Mouse (Mus musculus) kidney, adult 8-10 months (tissue): Measurements from ENCODE around the gene Ddx4.
A peak's percentile ranks its signal among the peaks of the same experiment; 100 is the strongest.

Experiments used
- DNase-seq, 2 experiments: peaks; one replicate each; pipeline ENCODE4 v3.0.0; 2022

Ddx4 gene

DNA sequence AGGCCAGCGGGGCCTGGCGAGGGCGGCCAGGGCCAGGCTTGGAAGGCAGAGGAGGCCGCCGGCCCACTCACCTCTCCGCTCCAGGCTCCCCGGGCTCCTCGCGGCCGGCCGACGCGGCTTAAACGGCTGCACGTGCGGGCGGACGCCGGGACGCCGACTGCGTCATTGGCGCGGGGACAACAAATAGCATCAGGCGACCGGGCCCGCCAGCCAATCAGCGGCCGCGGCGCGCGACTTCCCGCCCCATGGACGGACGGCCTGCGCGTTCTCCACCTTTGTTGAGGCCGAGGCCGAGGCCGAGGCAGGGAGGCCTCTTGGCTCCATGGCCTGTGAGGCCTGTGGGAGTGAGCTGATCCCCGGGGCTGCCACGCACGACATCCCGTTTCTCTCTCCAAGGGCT is at the start of gene Ddx4:
Gene Ddx4 (minus strand): TSS at position 271 of the 400 bp plus-strand sequence.
- DNase-seq: no peak

DNA sequence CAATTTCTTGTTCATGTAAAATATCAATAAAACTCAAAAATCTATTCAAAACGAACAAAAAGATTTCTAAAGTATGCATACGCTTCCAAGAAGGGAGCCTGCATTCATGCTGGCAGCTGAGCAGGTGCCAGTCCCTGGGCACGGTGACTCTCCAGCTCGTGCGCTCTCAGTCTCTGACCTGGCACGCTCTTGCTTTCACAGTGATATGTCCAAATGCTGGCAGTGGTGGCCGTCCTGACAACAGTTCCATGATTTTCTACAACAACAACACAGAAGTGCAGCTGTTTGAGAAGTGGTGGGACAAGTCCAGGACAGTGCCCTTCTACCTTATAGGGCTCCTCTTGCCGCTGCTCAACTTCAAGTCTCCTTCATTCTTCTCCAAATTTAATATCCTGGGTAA is 49.0 kb upstream of the Ddx4 start:
- DNase-seq: no peak

DNA sequence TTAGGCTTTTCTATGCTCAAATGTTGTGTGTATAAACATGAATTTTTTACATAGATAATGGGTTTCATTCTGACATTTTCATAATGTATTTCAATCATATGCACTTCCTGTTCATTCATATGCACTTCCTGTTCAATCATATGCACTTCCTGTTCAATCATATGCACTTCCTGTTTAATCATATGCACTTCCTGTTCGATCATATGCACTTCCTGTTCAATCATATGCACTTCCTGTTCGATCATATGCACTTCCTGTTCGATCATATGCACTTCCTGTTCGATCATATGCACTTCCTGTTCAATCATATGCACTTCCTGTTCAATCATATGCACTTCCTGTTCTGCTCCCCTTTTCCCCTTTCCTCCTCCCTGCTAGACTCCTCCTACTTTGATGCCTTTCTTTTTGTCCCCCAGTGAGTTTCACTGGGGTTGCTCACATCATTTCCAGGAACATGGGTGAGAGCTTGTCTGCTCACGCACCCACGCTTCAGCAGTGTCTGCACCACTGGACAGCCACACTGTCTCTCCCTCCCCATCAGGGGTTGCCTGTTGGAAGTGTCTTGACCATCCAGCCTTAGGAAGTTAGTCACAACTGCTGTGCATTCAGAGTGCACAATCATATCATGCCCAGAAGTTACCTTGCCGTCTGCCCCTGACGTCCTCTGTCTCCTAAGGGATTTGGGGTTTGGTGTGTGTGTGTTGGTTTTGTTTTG is 43.4 kb upstream of the Ddx4 start:
- no peak for DNase-seq

DNA sequence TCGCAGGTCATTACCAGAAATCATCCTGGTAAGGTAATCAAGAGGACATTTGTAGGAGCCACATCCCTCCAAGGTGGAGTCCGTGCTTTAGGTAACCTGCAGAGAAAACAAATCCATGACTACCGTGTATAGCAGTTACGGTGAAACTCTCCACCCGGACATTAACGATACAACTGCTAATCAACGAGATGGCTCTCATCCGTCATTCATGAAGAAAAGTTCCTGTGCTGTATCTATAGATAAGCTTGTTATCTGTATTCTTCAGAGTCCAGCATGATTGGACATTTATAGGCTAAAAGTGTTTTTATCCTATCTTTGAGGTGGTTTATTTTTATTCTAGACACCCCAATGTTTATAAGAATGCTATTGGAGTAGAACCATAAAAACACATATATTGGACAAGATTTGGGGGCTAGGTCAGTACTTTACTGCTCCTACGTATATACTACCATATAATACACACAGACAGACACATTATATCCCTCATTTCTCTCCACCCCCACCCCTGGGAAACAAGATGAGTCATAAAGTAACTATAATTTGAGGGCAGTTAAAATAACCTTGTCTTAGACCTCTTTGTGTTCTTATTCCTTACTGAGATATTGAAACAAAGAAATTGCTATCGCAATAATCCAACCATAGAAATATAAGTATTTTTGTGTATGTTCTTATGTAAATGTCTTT is 40.7 kb upstream of the Ddx4 start:
- no peak for DNase-seq

DNA sequence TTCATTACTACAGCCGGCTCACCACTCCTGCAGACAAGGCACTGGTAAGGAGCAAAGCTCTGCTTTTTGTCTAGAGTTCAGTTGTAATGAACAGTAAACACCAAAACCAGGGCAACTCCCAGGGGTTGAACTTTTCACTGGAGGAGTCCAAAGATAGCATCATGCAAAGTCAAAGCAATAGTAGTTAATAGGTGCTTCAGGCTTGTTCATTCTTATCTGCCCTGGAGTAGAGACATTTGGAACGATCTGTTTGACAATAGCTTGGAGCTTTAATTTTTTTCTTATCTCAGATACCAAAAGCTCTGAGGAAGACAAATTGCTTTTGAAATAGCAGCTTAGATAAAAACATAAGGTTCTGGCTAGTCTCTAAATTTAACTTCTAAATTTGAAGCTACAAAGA is 33.9 kb upstream of the Ddx4 start:
- DNase-seq: no peak

DNA sequence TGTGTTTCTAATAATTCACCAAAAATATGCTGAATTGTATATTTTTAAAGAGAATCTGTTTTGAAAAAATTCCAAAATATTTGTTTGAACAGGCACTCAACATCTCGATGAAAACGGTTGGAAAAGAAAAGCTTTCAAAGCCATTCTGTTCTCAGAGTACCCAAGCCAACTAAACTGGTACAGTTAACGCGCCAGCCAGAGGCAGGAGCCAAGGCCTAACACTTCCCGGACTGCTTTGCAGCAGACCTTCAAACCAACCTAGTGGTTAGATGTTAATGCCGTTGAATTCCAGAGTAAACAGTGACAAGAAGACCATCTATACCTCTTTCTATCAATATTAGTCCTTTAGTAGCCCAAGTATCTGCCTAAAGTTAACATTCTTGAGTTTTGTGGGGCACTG is 31.7 kb upstream of the Ddx4 start:
- no peak for DNase-seq

DNA sequence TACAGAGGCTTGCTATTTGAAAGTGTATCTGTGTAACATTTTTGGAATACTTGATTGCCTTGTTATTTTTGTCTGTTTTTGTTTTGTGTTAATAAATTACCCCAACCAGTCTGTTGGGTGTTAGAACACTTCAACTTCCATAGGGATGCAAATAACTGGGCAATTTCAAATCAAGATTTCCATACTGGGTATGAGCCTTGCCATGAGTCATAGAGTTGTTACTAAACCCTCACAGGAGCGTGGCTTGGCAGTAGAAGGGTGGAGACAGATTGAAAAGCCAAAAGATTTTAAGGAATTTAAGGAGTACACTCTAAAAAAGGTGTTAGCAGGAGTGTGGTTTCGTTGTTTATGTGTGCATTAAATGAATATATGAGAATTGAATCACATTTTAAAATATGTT is 31.0 kb upstream of the Ddx4 start:
- no peak for DNase-seq

DNA sequence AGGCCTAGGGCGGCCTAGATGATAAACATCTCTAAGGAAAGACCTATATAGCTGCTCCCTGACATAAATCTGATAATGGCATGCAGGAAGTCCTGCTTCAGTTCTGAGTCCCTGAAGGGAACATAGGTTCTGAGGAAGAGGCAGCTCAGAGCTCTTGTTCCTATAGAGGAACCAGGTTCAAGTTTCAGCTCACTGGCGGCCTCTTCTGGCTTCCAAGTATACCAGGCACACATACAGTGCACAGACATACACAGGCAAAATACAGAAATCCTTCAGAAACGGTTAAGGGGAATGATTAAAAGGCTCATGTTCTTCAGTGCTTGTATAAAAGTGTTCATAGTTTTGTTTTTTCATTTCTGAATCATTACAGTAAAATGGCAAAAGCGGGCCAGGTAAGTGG is 25.9 kb upstream of the Ddx4 start:
- DNase-seq: no peak

DNA sequence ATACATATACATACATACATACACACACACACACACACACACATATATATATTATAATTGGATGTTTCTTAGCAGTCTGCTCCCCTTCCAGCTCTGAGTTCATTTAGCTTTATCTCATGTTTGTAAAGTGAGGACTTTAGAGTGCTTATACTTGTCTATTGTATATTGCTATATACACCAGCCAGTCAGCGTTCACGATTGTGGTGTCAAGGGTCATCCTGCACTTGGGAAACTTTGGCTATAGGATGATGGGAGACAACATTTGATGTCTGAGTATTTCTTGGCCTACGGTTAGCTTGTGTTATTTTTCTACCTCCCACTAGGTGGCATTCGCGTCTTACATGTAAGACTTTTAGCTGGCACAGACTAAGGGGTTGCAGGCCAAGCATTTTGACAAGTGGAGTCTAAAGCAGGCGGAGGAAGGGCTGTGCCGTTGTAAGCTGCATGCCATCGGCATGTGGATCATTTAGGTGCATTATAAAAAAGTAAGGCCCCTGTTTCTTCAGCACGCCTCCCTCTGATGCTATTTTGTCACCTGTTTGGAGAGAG is 21.7 kb upstream of the Ddx4 start:
- DNase-seq: peak; percentile 55 to 56

DNA sequence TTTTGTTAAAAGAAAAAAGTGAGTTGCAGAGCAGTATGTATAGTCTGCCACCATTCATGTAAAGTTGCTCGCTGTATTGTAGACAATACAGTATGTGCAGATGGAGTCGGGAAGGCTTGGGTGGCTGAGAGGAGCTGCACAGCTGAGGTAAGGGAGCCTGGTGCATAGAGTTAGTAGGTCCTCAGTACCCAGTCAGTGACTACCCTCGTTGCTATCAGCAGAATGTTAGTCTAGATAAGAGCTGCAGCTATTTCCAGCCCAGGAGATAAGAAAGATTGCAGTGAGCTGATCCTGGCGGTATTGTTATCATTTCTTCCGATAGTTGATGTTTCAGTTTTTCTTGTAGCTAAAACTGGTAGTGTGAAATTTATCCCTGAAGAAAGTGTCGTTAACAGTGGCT is 20.5 kb upstream of the Ddx4 start:
- no peak for DNase-seq

DNA sequence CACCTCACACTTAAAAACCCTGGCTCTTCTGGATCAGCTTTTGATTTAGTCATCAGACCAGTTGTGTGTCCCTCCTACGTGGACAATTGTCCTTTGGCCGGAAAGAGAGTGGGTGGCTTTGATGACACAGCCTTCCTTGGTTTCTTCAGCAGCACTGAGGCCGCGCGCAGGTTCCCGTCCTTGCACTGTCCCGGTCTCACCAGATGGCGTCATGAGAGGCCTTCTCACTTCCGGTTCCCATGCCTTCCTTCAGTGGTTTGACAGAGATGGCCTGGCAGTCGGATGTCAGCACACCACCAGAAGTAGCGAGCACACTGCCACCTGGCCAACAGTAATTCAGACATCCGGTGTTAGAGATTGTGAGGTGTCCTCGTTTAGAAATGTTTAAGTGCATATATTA is 19.4 kb upstream of the Ddx4 start:
- no peak for DNase-seq

DNA sequence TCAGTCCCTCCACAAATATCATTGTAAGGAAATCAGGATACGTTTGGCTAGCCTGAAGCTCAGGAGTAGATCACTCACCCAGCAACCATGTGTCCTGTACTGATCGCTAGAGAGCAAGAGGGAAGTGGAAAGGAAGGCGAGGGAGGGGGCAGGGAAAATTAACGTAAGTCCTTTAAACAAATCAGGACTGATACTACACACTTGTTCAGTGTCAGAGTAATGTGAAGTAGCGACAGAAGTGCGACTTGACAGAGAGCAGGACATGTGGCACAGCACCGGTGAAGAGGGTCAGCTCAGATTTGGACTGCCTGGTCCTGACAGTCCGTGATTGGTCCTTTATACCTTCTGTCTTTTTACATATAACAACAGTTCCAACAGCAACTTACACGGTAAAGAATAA is 14.9 kb upstream of the Ddx4 start:
- no peak for DNase-seq

DNA sequence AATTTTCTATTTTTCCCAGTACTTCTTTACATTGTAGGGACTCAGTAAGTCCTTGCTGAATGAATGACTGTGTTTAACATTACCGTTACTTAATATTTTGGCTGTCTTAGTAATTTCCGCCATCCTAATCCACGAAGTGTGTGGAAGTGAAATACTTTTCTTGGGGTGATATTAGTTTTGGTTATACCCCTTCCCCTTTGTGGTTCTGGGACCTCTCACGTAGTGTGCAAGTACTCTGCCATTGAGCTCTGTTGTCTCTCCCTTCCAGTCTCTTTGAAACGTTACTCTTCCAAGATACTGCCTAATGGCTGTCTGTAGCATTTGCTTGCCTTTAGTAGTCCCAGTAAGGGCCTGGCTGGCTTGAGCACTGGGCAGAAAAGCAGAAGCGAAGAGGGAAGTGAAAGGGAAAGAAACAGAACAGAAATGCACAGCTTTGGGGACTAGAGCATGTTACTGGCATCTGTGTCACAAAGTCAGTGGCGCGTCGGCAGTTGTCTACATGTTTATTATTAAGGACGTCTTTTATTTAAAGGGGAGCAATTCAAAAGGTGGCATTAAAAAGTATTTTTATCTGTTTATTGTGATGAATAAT is 14.3 kb upstream of the Ddx4 start:
- no peak for DNase-seq

DNA sequence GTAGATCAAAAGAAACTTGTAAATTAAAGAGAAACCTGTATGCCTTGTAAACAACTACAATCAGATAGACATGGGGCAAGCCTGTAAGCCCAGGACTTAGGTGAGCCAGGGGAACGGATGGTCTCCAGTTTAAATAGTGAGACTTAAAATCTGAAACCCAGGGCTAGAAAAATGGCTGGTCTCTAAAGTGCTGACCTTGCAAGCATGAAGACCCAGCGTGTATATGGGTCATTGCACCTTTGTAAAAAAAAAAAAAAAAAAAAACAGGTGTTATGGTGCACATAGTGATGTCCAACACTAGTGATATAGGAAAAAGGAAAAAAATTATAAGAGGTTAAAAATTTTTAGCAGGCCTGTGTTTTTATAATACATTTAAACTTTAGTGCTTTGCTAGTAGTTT is 9.4 kb upstream of the Ddx4 start:
- DNase-seq: no peak

DNA sequence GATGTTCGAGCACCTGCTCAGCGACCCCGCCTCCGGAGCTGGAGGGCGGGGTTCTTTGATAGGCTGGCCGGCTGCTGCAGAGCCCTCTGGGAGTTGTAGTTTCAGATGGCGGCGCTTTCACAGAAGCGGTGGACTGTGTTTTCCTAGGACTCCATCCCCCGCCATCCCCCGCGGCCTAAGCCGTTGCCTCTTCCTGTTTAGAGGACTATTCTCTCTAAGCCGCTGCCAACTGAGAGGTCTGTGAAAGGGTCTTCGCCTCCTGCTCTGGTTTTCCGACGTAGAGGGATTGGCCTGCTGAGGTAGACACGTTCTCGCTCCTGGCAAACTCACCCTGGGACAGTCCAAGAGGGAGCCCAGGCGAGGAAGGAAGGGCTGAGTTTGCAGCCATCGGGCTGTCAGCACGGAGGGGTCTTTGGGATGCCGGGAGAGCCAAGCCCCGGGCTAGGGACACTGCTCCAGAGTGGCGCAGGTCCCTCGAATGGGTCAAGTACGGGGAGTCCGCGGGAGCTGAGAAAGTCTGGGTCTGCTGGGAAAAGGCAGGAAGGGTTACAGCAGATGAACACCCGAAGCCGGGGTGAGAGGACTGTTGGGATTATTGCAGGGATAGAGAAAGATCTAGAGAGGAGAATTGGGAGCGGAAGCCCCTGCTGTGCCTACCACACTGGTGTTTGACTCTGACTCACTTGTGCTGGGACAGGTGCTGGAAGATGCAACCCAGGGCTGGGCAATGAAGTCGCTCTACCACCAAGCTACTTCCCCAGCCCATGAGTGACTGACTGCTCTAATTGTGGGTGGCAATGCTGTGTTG is 8.5 kb upstream of the Ddx4 start, which contains the start of gene Slc38a9:
Gene Slc38a9 (plus strand): TSS at position 178 of the 808 bp plus-strand sequence.
- DNase-seq: peak; percentile 93 to 95

DNA sequence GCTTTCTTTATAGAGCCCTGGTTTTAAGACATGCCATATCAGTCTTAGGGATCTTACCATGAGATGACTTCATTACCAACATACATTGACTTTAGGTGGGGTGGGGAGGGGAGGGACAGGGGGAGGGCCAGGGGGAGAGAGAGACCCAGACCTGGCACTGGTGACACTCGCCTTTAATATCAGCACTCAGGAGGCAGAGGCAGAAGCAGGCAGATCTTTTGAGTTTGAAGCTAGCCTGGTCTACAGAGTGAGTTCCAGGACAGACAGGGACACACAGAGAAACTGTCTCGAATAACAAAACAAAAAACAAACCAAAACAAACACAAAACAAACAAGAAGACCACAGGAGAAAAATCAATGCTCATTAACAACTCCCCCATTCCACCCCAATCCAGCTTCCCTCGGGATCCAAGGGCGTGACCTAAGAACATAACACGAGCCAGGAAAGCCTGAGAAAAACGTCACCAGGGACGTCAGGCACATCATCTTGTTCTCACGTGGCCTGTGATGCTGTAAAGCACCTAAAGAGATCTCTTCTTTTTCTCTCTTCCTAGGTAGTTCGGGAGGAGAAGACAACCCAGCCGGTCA is 7.8 kb upstream of the Ddx4 start:
- DNase-seq: no peak

DNA sequence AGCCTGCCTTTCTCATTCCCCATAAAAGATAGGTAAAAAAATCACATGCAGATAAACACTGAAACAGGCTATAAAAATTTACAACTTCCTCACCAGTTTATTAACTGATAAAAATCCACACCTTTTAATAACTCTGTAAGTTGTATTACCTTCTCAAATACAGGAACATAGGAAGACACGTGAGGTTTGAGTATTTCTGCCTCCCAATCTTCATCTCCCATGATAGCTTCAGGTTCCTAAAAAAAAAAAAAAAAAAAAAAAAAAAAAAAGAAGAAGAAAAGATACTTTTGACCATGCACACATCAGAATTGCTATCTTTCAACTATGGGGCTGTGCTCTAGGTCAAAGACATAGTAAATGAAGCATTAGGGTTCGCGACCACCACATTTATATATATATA is 1.1 kb downstream of the Ddx4 start:
- no peak for DNase-seq

DNA sequence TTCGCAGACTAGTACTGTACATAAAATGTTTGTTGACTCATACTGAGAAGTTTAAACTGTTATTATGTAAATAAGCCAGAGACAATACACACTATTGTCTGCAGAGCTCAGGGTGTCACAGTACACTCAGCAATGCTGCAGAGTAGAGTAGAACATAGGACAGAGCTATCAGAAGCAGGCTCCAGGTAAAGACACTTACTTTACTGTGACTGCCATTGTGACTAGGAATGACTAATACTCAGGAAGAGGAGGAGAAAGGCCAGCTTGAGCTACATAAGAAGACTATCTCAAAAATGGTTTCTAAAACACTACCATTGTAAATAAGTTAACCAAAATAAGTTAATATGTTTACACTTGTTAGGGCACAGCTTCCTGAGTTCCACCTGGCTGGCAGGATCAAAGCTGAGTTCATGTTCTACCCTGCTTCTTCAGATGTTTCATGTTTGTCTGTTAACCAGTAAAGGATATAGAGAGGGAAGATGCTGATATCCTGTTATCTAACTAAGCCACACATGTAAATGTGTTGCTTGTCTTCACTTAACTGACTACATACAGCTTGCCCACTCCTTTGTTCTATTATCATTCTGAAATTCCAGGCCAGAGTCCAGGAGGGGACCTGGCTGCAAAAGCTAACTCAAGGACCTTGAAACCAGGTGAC is 6.6 kb downstream of the Ddx4 start:
- no peak for DNase-seq

DNA sequence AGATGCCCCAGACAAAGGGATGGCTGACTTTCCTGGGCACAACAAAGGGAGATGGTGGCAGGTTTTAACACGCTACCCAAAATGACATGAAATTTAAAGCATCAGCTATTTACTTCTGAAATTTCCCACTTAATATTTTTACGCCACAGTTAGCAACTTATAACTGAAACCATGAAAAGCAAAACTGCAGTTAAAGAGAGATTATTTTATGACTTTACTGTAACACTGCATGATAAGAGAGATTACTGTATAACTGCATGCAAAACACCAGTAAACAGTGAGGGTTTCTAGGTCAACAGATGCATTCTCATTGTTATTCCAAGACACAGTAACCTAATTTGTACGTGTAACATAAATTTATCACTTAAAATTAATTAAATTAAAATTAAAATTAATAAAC is 7.3 kb downstream of the Ddx4 start:
- DNase-seq: no peak

DNA sequence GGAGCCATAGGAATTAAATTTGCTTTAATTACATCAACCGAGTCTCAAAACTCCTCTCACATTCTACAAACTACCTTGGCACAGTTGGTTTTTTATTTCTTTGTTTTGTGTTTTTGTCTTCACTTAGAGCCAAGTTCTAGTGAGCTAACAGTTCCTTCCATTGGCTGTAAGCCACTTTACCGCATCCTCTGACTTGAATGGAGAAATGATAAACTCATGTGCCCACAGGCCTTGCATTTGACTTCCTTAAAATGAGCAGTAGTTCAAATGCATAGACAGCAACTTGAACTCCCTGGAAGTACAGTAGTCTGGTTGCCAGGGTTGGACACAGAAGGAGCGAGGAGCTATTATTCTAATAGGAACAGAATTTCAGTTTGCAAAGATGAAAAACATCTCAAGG is 9.4 kb downstream of the Ddx4 start:
- no peak for DNase-seq

DNA sequence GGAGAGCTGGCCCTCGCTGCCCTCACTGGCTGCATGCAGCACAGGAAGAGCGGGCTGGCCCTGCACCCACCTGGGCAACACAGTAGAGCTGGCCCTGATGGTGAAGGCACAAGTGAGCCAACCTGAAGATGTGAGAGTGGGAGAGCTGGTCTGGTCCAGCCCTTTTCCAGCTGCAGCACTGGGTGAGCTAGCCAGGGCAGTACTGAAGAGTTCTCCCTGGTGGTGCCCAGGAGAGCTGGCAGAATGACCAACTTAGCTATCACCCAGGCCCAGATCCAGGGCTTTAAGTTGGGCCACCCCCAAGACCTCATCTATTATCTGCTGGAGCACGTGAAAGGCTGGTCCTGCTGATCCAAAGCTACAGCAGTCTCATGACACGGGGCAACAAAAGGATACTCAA is 13.2 kb downstream of the Ddx4 start:
- no peak for DNase-seq

DNA sequence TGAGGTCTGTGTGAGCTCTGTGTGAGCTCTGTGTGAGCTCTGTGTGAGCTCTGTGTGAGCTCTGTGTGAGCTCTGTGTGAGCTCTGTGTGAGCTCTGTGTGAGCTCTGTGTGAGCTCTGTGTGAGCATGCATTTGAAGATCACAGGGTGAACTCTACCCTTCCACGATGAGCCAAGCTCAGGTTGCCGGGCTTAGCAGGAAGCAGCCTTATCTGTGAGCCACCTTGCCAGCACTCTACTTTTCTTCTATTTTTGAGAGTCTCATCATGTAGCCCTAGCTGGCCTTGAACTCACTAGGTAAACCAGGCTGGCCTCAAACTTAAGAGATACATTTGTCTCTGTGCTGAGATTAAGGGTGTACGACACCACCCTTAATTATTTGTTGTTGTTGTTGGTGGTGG is 15.8 kb downstream of the Ddx4 start:
- DNase-seq: no peak
